Mouse (Mus musculus) neutrophil, adult 65 days (primary cell): ENCODE data around the gene Dcdc2a. TPM values are rescaled to one million over a fixed set of nuclear protein-coding genes. Genes with fewer than 3 reads are reported as not detected.

Experiments used
- total RNA-seq: library from RNA; stranded (reverse); gene quantifications from 2 replicates; pipeline ENCODE4 v1.2.4, GENCODE M21; 2023

Gene Dcdc2a
- total RNA-seq, result not detected in 2 replicates

GRCm38 (mm10) chr13:25055873-25056667, at the start of gene Dcdc2a:
TSS of gene Dcdc2a (plus strand) at chr13:25056004.

GRCm38 (mm10) chr13:25019793-25020539, 35.8 kb upstream of the Dcdc2a start, which contains the start of gene Mrs2:
TSS of gene Mrs2 (minus strand) at chr13:25020379.

Other genes with a start within 250 kb of the Dcdc2a start
- 4.2 and 5.7 TPM in 2 replicates for gene Acot13, start 224.5 kb upstream of the Dcdc2a start, total RNA-seq
- gene Tdp2, start 224.3 kb upstream of the Dcdc2a start, total RNA-seq, result 24.7 and 27.6 TPM in 2 replicates
- gene D130043K22Rik, start 210.9 kb upstream of the Dcdc2a start, total RNA-seq, result 0.13 TPM in 1 of 2 replicates, not detected in the other
- gene Aldh5a1, start 118.3 kb upstream of the Dcdc2a start, total RNA-seq, result 0.59 and 0.66 TPM in 2 replicates
- gene Gpld1, start 112.9 kb upstream of the Dcdc2a start, total RNA-seq, result 0.64 and 0.79 TPM in 2 replicates
- 20.9 and 49.8 TPM in 2 replicates for gene Mrs2, start 35.6 kb upstream of the Dcdc2a start, total RNA-seq
- not detected in 2 replicates for gene Nrsn1, start 214.5 kb downstream of the Dcdc2a start, total RNA-seq